Mouse (Mus musculus) cerebral cortex, adult 2 months (tissue): Measurements from ENCODE around the gene Gm17571.

Experiments
- WGBS: fragments of 180-500 bp; shearing (Covaris S2); methylation state at CpG from one replicate; pipeline ENCODE4 v1.1.7; 2018; 5-methylcytosine and 5-hydroxymethylcytosine counted together

The Gm17571 gene

GRCm38 (mm10) chr9:13454651-13455123, 8.1 kb upstream of the Gm17571 start:
- 42% methylated on average over 7 of the region's 7 CpGs for WGBS

- WGBS = 79% methylated on average over 3 of the region's 3 CpGs
Measured at GRCm38 (mm10) chr9:13448716-13449115, 2.2 kb upstream of the Gm17571 start.

- 100% methylated on average over 1 of the region's 1 CpGs for WGBS
Measured at GRCm38 (mm10) chr9:13446236-13446635, 317 bp downstream of the Gm17571 start.

GRCm38 (mm10) chr9:13443484-13444211, 2.9 kb downstream of the Gm17571 start:
- WGBS = 73% methylated on average over 1 of the region's 1 CpGs

GRCm38 (mm10) chr9:13442012-13442735, 4.4 kb downstream of the Gm17571 start:
- WGBS = 81% methylated on average over 13 of the region's 13 CpGs

GRCm38 (mm10) chr9:13440911-13441310, 5.6 kb downstream of the Gm17571 start:
- WGBS = 76% methylated on average over 6 of the region's 6 CpGs

GRCm38 (mm10) chr9:13433501-13434090, 13.0 kb downstream of the Gm17571 start:
- 87% methylated on average over 6 of the region's 6 CpGs for WGBS

GRCm38 (mm10) chr9:13431646-13432045, 14.9 kb downstream of the Gm17571 start:
- WGBS = 77% methylated on average over 3 of the region's 3 CpGs

- WGBS = 75% methylated on average over 6 of the region's 6 CpGs
Measured at GRCm38 (mm10) chr9:13430302-13430701, 16.3 kb downstream of the Gm17571 start.

- WGBS = 73% methylated on average over 2 of the region's 2 CpGs
Measured at GRCm38 (mm10) chr9:13429477-13430125, 17.0 kb downstream of the Gm17571 start.

- WGBS = 45% methylated on average over 7 of the region's 7 CpGs
Measured at GRCm38 (mm10) chr9:13425031-13425940, 21.3 kb downstream of the Gm17571 start.
